Mouse (Mus musculus): ENCODE measurements at regions not wholly inside any gene's neighbourhood (a gene's known extent, or its start where the extent isn't known, plus 50 kb on each side); places are given as distances from the start of the nearest gene placed in this dataset.
A peak's percentile ranks its signal among the peaks of the same experiment; 100 is the strongest.
"Not testable (repeated sequence)": the region's sequence is repeated elsewhere in the genome, so short reads cannot be mapped to it uniquely, and the experiment has no call there.

DNA sequence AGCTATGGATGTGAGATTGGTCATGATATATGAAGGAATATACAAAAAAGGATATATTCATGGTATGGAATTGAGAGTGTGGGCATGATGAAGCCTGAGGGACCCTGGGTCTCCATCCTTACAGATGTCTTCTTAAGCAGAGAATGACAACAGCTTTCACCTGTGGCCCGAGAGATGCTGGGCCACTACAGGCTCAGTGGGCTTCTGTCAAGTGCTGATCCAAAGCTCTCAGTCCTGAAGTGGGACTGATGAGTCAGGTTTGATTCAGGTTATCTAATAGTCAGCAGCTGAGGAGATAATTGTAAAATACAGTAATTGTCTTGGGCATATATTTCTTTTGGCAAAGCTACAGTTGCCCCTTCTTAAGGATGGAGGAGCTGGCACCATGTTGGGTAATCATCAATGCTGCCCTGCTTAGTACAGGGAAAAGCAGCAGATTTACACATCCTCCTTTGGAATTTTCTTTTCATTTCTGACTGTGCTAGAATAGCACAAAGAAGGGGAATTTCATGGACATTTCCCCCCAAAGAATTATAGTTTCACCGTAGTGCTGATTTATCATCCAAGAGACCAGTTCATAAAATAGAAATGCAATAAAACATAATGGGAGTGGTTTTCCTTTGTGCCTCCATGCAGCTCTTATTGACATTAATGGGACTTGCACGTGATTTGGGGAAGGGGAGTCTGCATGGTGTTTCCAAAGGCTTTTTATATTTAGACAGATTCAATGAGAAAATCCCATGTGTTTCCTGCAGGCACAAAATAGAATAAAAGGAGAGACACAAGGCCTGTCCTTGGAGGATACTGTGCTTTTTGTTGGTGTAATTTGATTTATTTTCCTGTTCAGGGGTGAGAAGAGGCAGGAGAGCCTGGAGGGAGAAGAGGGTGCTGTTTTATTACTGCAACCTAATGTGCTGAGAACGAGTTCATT is 452.6 kb upstream of the Nrsn1 start:
- no peak for DNase-seq (ENCODE audit: low read depth)

DNA sequence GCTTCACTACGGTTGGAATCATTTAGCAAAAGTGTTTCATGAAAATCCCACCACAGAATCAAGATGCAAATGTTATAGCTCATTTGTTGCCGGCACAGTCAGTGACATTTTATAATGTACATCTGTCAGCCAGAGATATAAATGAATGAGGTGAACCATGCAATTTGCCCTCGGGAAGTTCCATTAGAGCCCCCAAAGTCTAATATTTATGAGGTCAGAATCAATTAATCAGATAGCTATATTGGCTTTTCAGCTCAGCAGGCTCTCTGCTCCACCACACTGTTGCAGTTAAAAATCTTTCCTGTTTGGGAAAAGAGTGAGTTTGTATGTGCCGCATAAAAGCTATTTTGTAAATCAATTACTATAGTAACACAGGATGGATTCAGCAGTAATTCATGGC is 430.7 kb upstream of the Nrsn1 start:
- no peak for DNase-seq (ENCODE audit: low read depth)

DNA sequence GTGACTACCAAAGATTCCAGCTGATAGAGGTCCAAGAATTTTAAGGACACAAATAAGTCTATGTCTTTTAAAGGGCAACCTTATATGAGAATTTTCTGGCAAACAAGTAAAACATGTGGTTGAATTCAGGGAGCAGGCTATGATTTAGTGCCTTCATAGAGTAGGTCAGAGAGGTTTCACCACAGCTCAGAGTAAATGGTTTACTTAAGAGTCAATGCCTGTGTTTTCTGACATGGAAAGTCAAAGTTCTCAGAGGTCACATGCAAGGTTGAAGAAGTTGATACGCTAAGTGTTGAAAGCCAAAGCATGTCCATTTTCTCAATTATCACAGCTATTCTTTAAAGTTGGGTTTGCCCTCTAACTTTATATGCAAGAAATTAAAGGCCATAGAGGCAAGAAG is 425.7 kb upstream of the Nrsn1 start:
- no peak for DNase-seq (ENCODE audit: low read depth)

DNA sequence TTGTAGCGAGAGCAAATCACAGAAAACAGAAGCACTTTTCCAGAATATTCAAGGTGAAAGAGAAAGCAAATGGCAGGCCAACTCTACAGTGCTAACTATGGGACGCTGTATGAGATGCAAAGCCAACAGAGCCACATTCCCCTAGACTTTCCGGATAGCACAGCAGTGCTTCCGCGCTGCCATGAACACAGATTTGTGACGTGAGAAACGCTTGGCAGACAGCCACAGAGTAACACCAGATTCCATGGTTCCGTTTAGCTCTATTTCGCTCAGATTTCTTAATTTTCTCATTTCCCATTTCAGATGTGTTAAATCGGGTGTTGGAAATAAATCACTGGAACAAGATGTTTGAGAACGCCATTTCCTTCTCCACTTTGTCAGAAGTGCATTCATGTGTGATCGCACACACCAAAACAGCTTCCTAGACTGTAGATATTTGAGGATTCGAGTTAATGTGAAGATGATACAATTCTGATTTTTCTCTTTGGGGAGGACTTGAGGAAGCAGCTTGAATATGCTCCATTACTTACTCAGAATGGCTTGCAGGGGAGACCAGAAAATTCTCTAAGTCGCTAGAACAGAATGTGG is 424.8 kb upstream of the Nrsn1 start:
- DNase-seq (ENCODE audit: low read depth), result no peak

DNA sequence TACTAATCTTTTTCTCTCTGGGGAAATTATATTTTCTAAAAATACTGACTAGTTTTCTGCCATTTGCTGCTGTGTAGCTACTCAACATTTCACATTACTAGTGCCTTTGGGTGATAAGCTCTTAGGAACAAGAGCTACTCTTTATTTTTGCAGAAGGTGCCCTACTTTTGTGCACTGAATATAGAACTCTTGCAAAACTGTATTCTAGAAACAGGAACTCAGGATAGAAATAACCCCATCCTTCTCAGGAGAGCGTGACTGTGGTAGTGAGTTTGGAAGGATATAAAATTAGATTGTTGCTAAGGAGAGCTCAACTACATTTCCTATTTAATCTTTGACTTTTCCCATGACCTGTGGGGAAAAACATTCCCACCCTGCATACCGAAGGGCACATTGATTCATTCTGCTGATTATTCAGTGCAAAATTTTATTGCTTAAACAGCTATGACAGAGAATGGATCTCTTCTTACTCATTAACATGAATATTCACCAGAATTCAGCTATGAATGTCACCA is 408.0 kb upstream of the Nrsn1 start:
- DNase-seq (ENCODE audit: low read depth), result no peak

DNA sequence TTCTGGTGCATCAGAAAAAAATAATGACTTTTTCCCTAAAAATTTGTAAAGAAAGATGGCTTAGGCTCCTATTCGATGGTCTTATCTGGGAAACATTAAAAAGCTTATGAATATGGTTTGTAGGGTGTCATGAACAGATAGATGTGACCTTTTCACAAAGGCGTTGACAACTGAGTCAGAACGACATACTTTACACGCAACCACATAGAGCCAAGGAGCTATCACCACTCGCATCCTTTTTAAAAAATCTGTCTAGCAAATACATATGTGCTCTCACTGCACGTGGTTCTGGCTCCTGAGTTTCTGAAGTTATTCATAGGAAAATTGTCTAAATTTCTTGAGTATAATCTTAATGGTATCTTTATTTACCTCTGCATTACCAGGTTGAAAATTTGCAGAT is 404.9 kb upstream of the Nrsn1 start:
- no peak for DNase-seq (ENCODE audit: low read depth)

DNA sequence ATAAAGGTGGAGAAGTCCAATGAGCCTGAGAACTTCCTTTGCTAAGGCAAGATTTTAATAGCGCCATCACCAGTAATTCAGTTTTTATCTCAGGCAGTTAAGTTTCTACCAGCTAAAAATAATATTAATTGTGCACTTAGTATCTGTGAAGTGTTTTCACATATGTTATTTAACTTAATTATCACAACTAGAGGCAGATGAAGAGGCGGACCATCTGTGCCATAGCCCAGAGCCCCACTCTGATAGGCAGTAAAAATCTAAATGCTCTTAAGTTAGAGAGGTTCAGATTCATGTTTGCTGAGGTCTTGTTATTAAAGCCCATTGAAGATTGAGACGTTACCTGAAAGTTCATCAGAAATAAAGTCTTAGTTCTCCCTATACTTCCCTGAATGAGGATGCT is 395.7 kb upstream of the Nrsn1 start:
- no peak for DNase-seq (ENCODE audit: low read depth)

DNA sequence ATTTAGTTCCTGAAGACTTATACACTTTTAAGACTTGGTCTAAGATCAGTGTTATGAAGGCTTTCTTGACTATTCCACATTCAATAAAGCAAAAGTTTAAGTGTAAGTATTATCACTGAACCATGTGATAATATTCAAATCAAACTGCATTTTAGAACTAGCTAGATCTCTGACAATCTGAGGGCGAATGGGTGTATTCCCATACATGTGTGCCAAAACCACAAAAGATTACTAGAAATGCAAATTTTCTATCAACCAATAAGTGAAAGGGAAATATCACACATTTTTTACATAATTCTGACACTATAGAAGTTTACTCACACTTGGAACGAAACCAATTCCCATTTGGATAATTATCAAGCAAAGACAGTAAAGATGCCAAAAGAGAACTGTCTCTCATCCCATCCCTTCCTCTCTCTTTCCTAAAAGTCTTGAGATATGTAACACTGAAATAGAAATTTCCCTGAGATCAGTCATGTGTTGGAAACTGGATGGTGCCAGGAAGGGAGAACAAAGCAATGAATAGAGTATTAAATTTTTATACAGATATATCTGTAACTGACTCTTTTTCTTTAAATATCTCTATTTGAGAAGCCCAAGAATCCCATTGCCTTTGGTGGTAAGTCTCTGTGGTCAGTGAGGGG is 394.8 kb upstream of the Nrsn1 start:
- DNase-seq (ENCODE audit: low read depth), result no peak

DNA sequence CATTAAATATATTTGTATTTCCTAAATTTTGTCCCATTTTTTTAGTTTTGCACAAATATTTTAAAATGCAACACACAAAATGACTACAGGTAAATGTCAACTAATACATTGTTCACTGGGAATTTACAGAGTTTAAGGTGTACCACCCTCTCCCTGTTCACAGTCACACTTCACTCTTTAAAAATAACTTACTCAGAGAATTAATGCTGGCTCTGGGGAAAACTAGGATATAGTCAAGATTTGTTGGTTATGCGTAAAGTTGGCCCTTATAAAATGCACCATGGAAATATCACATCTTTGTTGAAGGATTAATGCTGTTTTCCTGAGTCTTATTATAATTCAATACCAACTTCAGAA is 378.1 kb upstream of the Nrsn1 start:
- DNase-seq (ENCODE audit: low read depth), result no peak

DNA sequence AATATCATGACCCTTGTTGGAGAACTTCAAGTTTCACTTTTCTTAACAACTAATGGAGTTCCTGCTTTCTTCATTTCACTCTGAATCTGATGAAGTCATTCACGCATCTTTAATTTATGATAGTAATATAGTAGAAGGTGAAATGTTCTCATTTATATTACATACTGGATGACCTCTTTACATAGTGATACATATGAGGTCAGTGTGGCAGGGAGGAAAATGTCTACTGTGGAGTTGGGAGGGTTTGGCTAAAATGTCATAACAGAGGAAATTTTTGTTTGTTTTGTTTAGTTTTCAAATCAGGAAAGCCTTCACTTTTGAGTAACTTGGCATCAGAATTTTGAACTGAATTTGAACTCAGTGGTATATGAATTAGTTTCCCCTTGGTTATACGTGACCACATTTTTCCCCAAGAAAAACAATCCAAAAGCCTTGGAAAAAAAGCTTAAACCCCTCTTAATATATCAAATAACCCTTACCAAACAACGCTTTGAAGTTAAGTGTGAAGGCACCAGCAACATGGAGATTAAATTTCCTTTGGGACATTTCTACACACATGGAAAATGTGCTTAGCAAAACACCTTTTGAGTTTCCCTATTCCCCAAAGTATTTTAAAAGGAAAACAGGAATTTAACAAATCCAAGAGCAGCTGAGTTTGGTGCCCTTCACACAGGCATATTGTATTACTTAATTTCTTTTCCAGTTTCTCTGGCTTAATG is 377.6 kb upstream of the Nrsn1 start:
- DNase-seq (ENCODE audit: low read depth), result no peak

DNA sequence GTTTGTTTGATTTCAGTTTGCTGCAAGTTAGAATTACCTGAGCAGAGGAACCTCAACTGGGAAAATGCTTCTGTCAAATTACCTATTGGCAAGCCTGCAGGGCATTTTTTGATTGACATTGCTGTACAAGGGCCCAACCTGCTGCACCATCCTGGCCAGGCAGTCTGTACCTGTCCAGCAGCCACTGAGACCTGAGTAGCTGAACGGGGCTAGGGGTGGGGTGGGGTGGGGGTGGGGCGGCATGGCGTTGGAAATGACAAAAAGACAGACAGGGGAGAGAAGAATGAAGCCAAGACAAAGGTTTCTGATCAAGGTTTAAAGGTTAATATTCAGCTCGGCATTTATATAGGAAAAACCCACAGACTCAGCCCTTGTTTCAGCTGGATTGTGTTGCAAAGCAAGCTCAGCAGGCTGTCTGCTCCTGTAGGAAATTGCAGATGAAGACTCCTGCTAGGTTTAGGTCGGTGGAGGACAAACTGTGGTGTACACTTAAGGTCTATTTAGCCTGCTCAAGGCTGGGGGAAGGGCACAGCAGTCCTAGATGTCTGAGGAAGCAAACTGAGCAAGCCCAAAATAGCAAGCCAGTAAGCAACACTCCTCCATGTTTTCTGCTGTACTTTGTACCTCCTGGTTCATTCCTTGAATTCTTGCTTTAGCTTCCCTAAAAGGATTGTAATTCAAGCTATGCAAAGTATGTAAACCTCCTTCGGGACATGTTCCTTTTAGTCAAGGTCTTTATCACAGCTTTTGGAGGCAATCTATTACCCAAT is 369.4 kb upstream of the Nrsn1 start:
- DNase-seq (ENCODE audit: low read depth), result no peak

DNA sequence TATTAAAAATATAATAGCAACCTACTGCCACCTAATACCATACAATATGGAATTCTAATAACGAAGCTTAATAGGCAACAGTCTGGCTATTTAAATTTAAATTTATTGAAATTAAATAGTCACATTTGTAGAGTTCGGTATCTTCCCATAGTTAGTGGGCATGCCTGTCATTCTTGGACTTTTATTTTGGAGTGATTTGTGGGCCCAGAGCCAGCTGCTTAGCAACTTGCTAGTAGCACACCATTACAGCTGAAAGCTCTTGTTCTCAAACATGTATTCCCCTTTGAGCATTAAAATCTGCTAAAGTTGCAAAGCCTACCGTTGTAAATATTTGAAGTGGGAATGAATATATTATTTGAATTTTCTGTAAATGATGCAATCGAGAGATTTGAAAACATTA is 359.2 kb upstream of the Nrsn1 start:
- no peak for DNase-seq (ENCODE audit: low read depth)

DNA sequence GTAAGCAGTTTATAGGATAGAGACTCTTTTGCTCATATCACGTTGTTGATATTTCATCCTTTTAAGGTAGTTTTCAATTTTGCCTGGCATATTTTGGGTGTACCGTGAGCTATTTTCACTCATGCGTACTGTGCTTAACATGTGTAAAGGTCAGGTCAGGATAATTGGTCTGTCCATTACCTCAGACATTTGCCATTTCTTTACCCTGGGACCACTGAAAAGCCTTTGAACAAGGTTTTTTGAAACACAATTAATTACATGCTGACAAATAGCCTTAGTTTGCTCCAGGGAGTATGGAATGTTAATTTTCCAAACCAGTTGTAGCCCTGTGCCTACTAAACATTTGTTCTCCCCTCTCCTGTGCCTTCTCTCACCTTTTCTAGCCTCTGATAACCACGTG is 347.3 kb upstream of the Nrsn1 start:
- no peak for DNase-seq (ENCODE audit: low read depth)

DNA sequence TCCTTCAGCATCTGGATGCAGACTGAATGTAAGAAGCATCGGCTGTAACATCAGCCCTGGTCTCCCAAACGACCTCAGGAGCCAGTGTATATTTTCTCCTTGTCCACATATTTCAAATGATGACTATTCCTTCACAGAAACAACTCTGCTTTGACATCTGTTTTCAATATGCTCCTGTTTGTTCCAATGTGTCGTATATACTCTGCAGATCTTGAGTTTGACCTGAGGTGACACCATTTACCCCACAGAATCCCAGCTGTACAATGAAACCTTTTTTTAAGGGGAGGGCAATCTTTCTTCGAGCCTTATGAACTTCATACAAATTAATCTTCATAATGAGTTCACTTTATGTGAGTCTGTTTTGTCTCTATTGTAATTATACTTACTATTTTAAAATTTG is 341.7 kb upstream of the Nrsn1 start:
- DNase-seq (ENCODE audit: low read depth), result no peak

DNA sequence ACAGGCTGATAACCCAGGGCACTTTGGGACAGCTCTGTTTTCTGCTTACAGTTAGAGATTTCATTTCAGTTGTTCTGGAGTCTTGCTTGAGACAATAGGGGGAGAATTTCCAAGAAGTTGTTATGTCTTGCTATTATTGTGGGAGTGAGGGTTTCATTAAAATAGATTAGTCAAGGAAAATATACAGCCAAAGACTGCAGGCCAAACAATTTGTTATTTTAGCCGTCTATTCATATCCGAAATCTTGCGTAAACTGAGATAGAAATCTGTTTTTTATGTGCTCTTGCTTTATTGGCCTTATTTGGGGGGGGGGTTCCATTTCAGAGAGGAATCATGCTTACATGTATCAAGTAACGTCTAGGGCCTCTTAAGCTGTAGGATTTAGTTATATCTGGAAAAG is 339.3 kb upstream of the Nrsn1 start:
- no peak for DNase-seq (ENCODE audit: low read depth)

DNA sequence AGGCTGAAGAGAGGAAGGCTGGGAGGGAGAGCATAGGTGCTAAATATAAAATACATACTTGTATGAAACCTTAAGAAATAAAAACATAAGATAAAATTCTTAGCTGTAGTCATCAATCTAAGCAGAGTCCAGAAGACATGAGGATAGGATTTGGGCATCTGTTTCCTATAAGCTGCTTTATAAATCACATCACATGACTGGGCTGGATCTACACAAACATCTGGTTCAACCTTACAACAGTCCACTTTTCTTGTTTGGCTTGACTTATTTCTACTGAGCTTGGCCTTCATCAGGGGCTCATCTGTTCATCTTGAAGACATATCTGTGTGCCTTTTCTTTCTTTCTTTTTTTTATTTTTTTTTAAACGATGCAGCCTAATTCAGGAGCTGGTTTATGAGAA is 338.9 kb upstream of the Nrsn1 start:
- DNase-seq (ENCODE audit: low read depth), result no peak

DNA sequence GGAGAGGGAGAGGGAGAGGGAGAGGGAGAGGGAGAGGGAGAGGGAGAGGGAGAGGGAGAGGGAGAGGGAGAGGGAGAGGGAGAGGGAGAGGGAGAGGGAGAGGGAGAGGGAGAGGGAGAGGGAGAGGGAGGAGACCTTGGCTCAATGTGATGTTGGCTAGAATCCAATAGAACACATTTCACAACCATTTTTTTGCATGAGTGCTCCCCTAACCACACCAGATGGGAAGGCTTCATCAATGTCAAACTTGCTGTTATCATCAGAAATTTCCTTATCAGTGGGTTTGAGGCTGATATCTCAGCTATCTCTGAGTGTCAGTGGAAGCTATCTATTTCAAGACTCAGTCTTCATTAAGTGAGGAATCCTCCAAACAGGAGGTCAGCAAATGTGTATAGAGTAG is 331.0 kb upstream of the Nrsn1 start:
- not testable (repeated sequence) for DNase-seq (ENCODE audit: low read depth)

DNA sequence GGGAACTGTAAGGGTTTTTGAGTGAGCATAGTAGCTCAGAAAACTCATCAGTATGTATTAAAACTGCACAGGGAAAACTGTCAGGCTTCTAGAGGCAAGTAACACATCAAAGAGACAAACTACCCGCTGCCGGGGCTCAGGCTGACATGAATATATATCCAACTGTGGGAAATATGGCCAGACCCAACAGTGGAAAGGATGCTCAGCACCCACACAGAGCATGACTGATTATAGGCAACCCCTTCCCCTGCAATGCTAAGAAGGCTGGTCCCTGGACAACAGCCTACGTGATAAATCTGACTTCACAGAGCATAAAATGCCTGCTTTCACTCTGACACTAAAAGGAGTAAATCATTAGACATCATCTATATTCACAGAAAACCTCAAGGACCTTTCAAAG is 324.3 kb upstream of the Nrsn1 start:
- DNase-seq (ENCODE audit: low read depth), result no peak

DNA sequence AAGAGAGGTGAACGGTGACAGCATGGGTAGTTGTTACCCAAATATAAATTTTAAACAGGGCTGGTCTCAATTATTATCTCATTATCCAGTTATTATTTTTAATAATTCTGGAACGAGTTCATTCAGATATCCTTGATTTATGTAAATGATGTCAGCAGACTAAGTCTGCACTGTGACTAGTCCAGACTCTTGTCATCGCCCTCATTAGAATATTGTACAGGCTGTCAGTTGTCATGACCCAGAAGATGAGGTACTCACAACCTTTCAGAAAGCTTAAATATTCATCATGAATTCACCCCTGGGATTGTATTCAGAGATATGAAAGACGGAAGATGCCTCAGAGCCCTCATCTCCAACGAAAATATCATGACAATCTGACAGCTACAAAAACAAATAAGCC is 300.3 kb upstream of the Nrsn1 start:
- no peak for DNase-seq (ENCODE audit: low read depth)

DNA sequence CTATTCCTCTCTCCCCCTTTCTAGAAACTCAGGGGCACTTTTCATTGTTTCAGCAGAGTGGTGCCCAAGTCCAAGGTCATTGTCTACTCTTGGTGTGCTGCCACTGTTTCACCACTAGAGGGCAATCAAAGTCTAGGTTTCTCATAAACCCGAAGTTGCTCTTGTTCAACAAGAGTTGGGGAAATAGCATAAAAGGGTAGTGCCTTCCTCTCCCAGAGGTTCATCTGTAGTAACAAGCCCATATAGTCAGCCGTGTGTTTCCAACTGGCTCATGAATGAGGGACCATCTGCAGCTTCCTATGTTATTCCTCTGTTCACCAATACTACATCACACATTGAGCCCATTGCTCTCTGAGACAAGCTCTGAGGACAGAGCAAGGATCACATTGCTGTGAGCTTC is 292.4 kb upstream of the Nrsn1 start:
- DNase-seq (ENCODE audit: low read depth), result peak; percentile 1

DNA sequence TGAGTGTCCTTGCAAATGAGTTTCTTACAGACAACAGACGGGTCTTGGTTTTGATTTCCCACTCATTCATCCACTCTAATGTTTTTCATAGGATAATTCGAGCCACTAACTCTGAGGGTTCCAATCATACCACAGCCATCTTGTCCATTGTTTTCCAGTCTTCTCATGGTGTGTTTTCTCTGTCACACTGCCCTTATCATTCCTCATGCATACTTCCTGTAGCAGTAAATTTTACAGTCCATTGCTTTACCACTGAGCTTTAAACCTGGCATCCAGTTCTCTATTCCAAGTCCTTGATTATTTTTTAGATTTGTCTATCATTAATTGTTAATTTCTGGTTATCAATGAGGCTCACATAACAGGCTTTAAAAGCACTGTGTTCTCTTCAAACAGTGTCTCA is 290.0 kb upstream of the Nrsn1 start:
- no peak for DNase-seq (ENCODE audit: low read depth)

DNA sequence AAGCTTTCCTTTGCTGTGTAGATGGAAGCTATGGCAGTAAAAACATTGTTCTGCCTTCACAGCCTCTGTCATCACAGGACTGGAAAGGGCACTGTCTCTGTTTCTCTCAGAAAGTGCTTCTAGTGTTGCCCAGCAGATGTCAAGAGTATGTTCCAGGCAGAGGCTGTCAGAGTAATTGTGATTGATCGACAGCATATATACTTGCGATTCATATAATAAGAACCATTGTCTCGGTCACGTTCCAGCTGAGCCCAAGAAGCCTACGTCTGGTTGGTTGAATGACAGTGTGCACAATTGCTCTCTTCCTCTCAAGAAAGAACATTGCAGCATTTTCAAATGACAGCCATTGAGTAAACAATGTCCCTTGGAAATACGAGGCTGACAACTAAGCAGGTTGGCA is 284.7 kb upstream of the Nrsn1 start:
- no peak for DNase-seq (ENCODE audit: low read depth)

All from naive thymus-derived CD4-positive, alpha-beta T cell, adult 2 months (primary cell).